Mouse (Mus musculus): Measurements from ENCODE around the gene Serpina3m.
"Not testable (repeated sequence)": the region's sequence is repeated elsewhere in the genome, so short reads cannot be mapped to it uniquely, and the experiment has no call there.

DNA sequence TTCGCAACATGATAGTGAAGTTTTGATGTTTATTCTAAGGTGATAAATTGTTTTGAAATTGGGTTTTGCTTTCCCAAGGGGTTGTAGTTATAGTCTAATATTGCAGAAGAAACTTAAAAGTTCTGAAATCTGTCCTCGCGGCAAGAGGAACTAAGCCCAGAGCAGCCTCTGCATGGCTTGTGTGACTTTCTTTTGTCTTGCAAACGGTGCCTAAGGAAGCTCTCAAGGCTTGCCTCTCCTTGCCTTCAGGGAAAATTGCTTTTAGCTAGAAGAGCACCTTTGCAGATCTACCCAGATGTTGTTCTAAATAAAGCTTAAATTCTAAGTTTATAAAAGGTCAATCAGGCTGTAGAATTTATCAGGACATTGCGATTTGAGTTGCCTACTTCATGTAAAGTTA is 40.5 kb downstream of the Serpina3m start:
- not testable (repeated sequence) for TF ChIP-seq FLI1 (IDR thresholded peaks at IDR 0.05; ENCODE audit: low read length); GATA1 (IDR thresholded peaks at IDR 0.05; ENCODE audit: borderline replicate concordance, low read length)
